ENCODE assay signal across 10 mouse cellular contexts in genomic region chr5:115835291-115835690, GRCm38 (mm10). TPM values are rescaled to one million over a fixed set of nuclear protein-coding genes. Genes with fewer than 3 reads are reported as not detected.
DNase-seq lines count a peak whose midpoint lies in the region; ATAC-seq and TF ChIP-seq lines count a peak whose summit lies in the region.
"Had no signal": no experiment of that assay in that cellular context is flagged by ENCODE, and none has a peak within 500 bp of the region (broad histone marks: within the 10 kb centered on the region; RNA-seq: fewer than 3 reads in every experiment).

No protein-coding gene starts in this region.

- no peak for TF ChIP-seq EP300 in lung, postnatal 0 days (IDR thresholded peaks at IDR 0.05)

- peak; percentile 24 for DNase-seq in kidney, adult 9 months
- no peak for DNase-seq in kidney, adult 18-20 months
- peak; percentile 54 for DNase-seq in 416B (ENCODE audit: low read depth)
- peak; percentile 24 for DNase-seq in lung, postnatal 0 days (ENCODE audit: low spot score)
- DNase-seq in left cerebral cortex, postnatal 10 days (ENCODE audit: extremely low spot score in 1 of 2, low spot score in 2 of 2) = no peak
- no peak for DNase-seq in frontal cortex, postnatal 36 days (ENCODE audit: low spot score in 2 of 2)
- DNase-seq in embryo, embryonic 9.5 days (ENCODE audit: extremely low spot score) = no peak

- TF ChIP-seq CTCF in E14TG2a.4 (conservative IDR thresholded peaks at IDR 0.05; ENCODE audit: low read length) = peak; percentile 81
- TF ChIP-seq CTCF in lung, postnatal 0 days (IDR thresholded peaks at IDR 0.05) = peak; percentile 58

- H3K27me3 ChIP-seq in E14TG2a.4 (ENCODE audit: insufficient read depth, low read length) = no peaks in the 10 kb centered on the region
- H3K27me3 ChIP-seq in lung, postnatal 0 days (replicated peaks; ENCODE audit: insufficient read depth, low read length) = no peaks in the 10 kb centered on the region
- H3K27me3 ChIP-seq: embryonic facial prominence, embryonic 15.5 days; lung, embryonic 15.5 days had no signal

- no peak overlapping the region for H3K9ac ChIP-seq in lung, postnatal 0 days (replicated peaks; ENCODE audit: low read depth)
- H3K9ac ChIP-seq: embryonic facial prominence, embryonic 15.5 days; lung, embryonic 15.5 days had no signal

- H3K4me1 ChIP-seq in E14TG2a.4 (replicated peaks; ENCODE audit: low read depth, low read length) = peaks cover 18% of the 10 kb centered on the region
- no peaks in the 10 kb centered on the region for H3K4me1 ChIP-seq in lung, postnatal 0 days (ENCODE audit: insufficient read depth, low read depth, low read length)
- H3K4me1 ChIP-seq: embryonic facial prominence, embryonic 15.5 days; lung, embryonic 15.5 days had no signal

- no peaks in the 10 kb centered on the region for H3K36me3 ChIP-seq in E14TG2a.4 (ENCODE audit: insufficient read depth, low read length)
- no peaks in the 10 kb centered on the region for H3K36me3 ChIP-seq in lung, postnatal 0 days (ENCODE audit: insufficient read depth, low read length)
- H3K36me3 ChIP-seq: embryonic facial prominence, embryonic 15.5 days; lung, embryonic 15.5 days had no signal

- WGBS in lung, postnatal 0 days = 51% methylated on average over 7 of the region's 7 CpGs

- H3K4me3 ChIP-seq in E14TG2a.4 (replicated peaks; ENCODE audit: low read length) = no peak overlapping the region
- H3K4me3 ChIP-seq in lung, postnatal 0 days (ENCODE audit: low read depth, low read length) = no peak overlapping the region
- H3K4me3 ChIP-seq: embryonic facial prominence, embryonic 15.5 days; lung, embryonic 15.5 days had no signal

- H3K4me2 ChIP-seq in lung, postnatal 0 days (replicated peaks; ENCODE audit: low read depth, low read length) = no peak overlapping the region
- H3K4me2 ChIP-seq: embryonic facial prominence, embryonic 15.5 days; lung, embryonic 15.5 days had no signal

- H3K9me3 ChIP-seq in E14TG2a.4 (ENCODE audit: low read length) = no peaks in the 10 kb centered on the region
- H3K9me3 ChIP-seq in lung, postnatal 0 days (ENCODE audit: low read length) = no peaks in the 10 kb centered on the region
- H3K9me3 ChIP-seq: embryonic facial prominence, embryonic 15.5 days; lung, embryonic 15.5 days had no signal

- intact Hi-C loops in left cerebral cortex, postnatal 10 days (cut with DNase I) = no loop called here

- ATAC-seq in lung, postnatal 0 days = no peak

- no peak overlapping the region for H3K27ac ChIP-seq in lung, postnatal 0 days (ENCODE audit: low read length)
- H3K27ac ChIP-seq: embryonic facial prominence, embryonic 15.5 days; lung, embryonic 15.5 days had no signal

RNA-seq across cellular contexts. Expression of gene Cit, which starts 9.8 kb away (rescaled TPM):
- 4.8 and 7.4 TPM in 2 replicates for polyA plus RNA-seq in lung, postnatal 0 days (2015; fragmentation: Nextera tagmentation; extraction: Ambion mirVana)
- total RNA-seq in left cerebral cortex, postnatal 10 days (2021) = 100 to 1,000 TPM; 105 to 116 TPM

Comparison
In these comparisons a context has a peak if more than half of its experiments do, and no peak if none do; other contexts are left out.
1. DNase-seq: peak in kidney, adult 9 months (single experiment), 416B (single experiment) and lung, postnatal 0 days (single experiment); none in kidney, adult 18-20 months (single experiment), left cerebral cortex, postnatal 10 days (0 of 2), frontal cortex, postnatal 36 days (0 of 2) and embryo, embryonic 9.5 days (single experiment).